Mouse (Mus musculus): Measurements from ENCODE around the gene Dennd2c.

DNA sequence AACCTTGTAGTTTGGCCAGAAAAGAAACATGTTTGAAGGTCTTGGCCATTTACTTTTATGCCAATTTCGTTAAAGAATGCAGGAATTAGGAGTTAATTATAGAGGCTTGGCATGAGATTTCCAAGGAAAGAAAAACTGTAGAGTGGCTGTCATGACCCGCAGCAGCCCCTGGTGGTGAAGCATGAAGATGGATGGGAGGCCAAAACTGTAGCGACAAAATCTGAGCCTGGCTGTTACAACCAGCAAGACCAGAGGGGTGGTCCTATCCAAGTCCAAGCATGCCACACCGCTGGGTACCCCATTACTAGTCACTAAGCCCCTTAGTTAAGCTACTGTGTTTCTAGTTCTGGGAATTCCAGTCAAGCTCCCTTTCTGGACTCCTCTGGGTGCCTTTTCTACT, 78.8 kb downstream of the Dennd2c start:
- TF ChIP-seq CEBPB (IDR thresholded peaks at IDR 0.05; ENCODE audit: low read depth) (no peak), CTCF (IDR thresholded peaks at IDR 0.05; ENCODE audit: control insufficient read depth, insufficient read depth, insufficient read length) (no peak)

All from C2C12 (cell line).